Mouse (Mus musculus): ENCODE measurements at regions not wholly inside any gene's neighbourhood (a gene's known extent, or its start where the extent isn't known, plus 50 kb on each side); places are given as distances from the start of the nearest gene placed in this dataset.
A peak's percentile ranks its signal among the peaks of the same experiment; 100 is the strongest.

DNA sequence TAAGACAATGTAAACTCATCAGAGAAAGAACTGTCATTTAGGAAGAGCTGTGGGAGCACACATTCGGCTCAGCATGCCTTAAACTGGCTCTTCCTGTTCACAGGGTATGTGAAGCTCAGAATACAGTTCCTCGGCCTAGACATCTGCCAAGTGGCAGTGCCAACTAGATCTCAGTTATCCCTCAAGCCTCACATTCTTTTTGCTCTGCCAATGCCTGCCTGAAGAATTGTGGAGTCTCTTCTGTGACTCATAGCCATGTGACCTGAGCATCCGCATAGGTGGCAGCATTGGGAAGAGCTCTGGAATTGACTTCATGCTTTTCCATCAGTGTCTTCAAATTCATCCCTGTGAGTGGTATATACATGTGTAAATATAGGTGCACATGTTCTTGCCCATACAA, 59.7 kb downstream of the Prlhr start:
- no peaks in the 10 kb centered on the region for H3K9me3 ChIP-seq (ENCODE audit: control insufficient read depth, low read length)
- DNase-seq (ENCODE audit: low spot score), result no peak
- 86% methylated on average over 3 of the region's 3 CpGs for WGBS

GRCm38 (mm10) chr19:60399425-60399824, 68.7 kb downstream of the Prlhr start:
- no peak overlapping the region for H3K4me2 ChIP-seq (ENCODE audit: low read depth, low read length, severe bottlenecking)
- DNase-seq (ENCODE audit: low spot score) (no peak), ATAC-seq (replicated peaks; ENCODE audit: low FRiP score) (no peak)
- H3K4me1 ChIP-seq (replicated peaks; ENCODE audit: control insufficient read depth, insufficient read depth, low read length), result no peaks in the 10 kb centered on the region
- no peak overlapping the region for H3K4me3 ChIP-seq (ENCODE audit: low read depth, low read length)
- no peak overlapping the region for H3K27ac ChIP-seq (ENCODE audit: low read depth, low read length)
- no peak overlapping the region for H3K9ac ChIP-seq (ENCODE audit: low read length)
- H3K27me3 ChIP-seq (ENCODE audit: control insufficient read depth, insufficient read depth, low read length), result no peaks in the 10 kb centered on the region
- H3K36me3 ChIP-seq (ENCODE audit: control insufficient read depth, insufficient read depth, low read length), result no peaks in the 10 kb centered on the region
- WGBS, result 82% methylated on average over 3 of the region's 3 CpGs
- no peaks in the 10 kb centered on the region for H3K9me3 ChIP-seq (ENCODE audit: control insufficient read depth, low read length)

More for the DNA sequence above, 59.7 kb downstream of the Prlhr start:
- no peak for ATAC-seq (replicated peaks; ENCODE audit: low FRiP score)
- Histone ChIP-seq H3K4me3 (ENCODE audit: low read depth, low read length) (no peak overlapping the region), H3K27me3 (ENCODE audit: control insufficient read depth, insufficient read depth, low read length) (no peaks in the 10 kb centered on the region), H3K4me1 (replicated peaks; ENCODE audit: control insufficient read depth, insufficient read depth, low read length) (no peaks in the 10 kb centered on the region), H3K27ac (ENCODE audit: low read depth, low read length) (no peak overlapping the region), H3K36me3 (ENCODE audit: control insufficient read depth, insufficient read depth, low read length) (no peaks in the 10 kb centered on the region), H3K9ac (ENCODE audit: low read length) (no peak overlapping the region), H3K4me2 (ENCODE audit: low read depth, low read length, severe bottlenecking) (no peak overlapping the region)

- ATAC-seq (replicated peaks; ENCODE audit: low FRiP score), result no peak
- Histone ChIP-seq H3K27me3 (ENCODE audit: control insufficient read depth, insufficient read depth, low read length) (no peaks in the 10 kb centered on the region), H3K4me1 (replicated peaks; ENCODE audit: control insufficient read depth, insufficient read depth, low read length) (no peaks in the 10 kb centered on the region), H3K9me3 (ENCODE audit: control insufficient read depth, low read length) (no peaks in the 10 kb centered on the region), H3K36me3 (ENCODE audit: control insufficient read depth, insufficient read depth, low read length) (no peaks in the 10 kb centered on the region), H3K4me3 (ENCODE audit: low read depth, low read length) (no peak overlapping the region), H3K4me2 (ENCODE audit: low read depth, low read length, severe bottlenecking) (no peak overlapping the region), H3K27ac (ENCODE audit: low read depth, low read length) (no peak overlapping the region), H3K9ac (ENCODE audit: low read length) (no peak overlapping the region)
- DNase-seq (ENCODE audit: low spot score), result no peak
- WGBS, result 60% methylated on average over 1 of the region's 1 CpGs
These were observed 70.4 kb downstream of the Prlhr start for GRCm38 (mm10) chr19:60397666-60398065.

DNA sequence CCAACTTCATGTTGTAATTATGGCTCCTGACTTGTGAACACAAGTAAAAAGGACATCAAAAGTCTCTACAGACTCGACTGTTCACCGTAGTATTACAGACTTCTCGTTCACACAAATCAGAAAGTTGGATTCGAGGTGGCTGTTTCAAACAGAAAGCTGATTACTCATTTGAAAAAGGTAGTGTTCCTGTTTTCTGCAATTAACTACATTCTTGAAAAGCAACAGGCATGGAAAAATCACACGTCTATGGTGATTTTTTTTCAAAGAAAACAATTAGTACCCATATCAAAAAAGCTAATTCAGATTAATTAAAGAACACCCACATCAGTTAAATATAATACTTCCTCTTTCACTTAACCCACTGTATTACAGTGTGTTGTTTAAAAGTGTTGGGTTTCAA, 71.5 kb downstream of the Prlhr start:
- ATAC-seq (replicated peaks; ENCODE audit: low FRiP score) (no peak), DNase-seq (ENCODE audit: low spot score) (no peak)
- H3K36me3 ChIP-seq (ENCODE audit: control insufficient read depth, insufficient read depth, low read length), result no peaks in the 10 kb centered on the region
- no peak overlapping the region for H3K4me2 ChIP-seq (ENCODE audit: low read depth, low read length, severe bottlenecking)
- no peaks in the 10 kb centered on the region for H3K9me3 ChIP-seq (ENCODE audit: control insufficient read depth, low read length)
- no peaks in the 10 kb centered on the region for H3K4me1 ChIP-seq (replicated peaks; ENCODE audit: control insufficient read depth, insufficient read depth, low read length)
- no peak overlapping the region for H3K9ac ChIP-seq (ENCODE audit: low read length)
- no peaks in the 10 kb centered on the region for H3K27me3 ChIP-seq (ENCODE audit: control insufficient read depth, insufficient read depth, low read length)
- no peak overlapping the region for H3K4me3 ChIP-seq (ENCODE audit: low read depth, low read length)
- 69% methylated on average over 5 of the region's 5 CpGs for WGBS
- H3K27ac ChIP-seq (ENCODE audit: low read depth, low read length), result no peak overlapping the region

GRCm38 (mm10) chr19:60386563-60387241, 81.4 kb downstream of the Prlhr start:
- H3K27me3 ChIP-seq (ENCODE audit: control insufficient read depth, insufficient read depth, low read length), result no peaks in the 10 kb centered on the region
- no peaks in the 10 kb centered on the region for H3K9me3 ChIP-seq (ENCODE audit: control insufficient read depth, low read length)
- no peaks in the 10 kb centered on the region for H3K36me3 ChIP-seq (ENCODE audit: control insufficient read depth, insufficient read depth, low read length)
- ATAC-seq (replicated peaks; ENCODE audit: low FRiP score) (no peak), DNase-seq (ENCODE audit: low spot score) (no peak)
- no peak overlapping the region for H3K4me3 ChIP-seq (ENCODE audit: low read depth, low read length)
- no peak overlapping the region for H3K9ac ChIP-seq (ENCODE audit: low read length)
- WGBS, result 73% methylated on average over 3 of the region's 3 CpGs
- no peak overlapping the region for H3K27ac ChIP-seq (ENCODE audit: low read depth, low read length)
- no peak overlapping the region for H3K4me2 ChIP-seq (ENCODE audit: low read depth, low read length, severe bottlenecking)
- H3K4me1 ChIP-seq (replicated peaks; ENCODE audit: control insufficient read depth, insufficient read depth, low read length), result no peaks in the 10 kb centered on the region

DNA sequence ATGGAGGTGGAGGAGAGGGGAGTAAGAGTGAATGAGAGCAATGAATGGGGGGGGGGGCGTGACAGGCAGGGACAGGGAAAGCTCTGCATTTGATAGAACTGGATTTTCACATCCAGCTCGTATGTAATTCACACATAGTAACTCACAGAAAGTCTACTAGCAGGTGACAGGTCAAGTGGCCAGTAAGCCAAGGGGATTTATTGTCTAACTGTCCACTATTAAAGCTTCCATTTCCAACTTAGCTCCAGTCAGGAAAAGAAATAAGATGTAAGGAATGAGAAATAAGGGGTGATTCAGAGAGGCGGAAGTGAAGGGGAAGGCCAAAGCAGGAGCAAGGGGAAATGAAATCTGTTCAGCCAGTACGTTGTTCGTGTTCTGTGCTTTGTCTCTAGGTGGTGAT, 83.4 kb downstream of the Prlhr start:
- Histone ChIP-seq H3K4me1 (replicated peaks; ENCODE audit: control insufficient read depth, insufficient read depth, low read length) (no peaks in the 10 kb centered on the region), H3K27ac (ENCODE audit: low read depth, low read length) (no peak overlapping the region), H3K36me3 (ENCODE audit: control insufficient read depth, insufficient read depth, low read length) (no peaks in the 10 kb centered on the region), H3K4me3 (ENCODE audit: low read depth, low read length) (no peak overlapping the region), H3K9me3 (ENCODE audit: control insufficient read depth, low read length) (no peaks in the 10 kb centered on the region), H3K4me2 (ENCODE audit: low read depth, low read length, severe bottlenecking) (no peak overlapping the region), H3K9ac (ENCODE audit: low read length) (no peak overlapping the region), H3K27me3 (ENCODE audit: control insufficient read depth, insufficient read depth, low read length) (no peaks in the 10 kb centered on the region)
- WGBS, result 73% methylated on average over 5 of the region's 5 CpGs
- ATAC-seq (replicated peaks; ENCODE audit: low FRiP score) (no peak), DNase-seq (ENCODE audit: low spot score) (no peak)

DNA sequence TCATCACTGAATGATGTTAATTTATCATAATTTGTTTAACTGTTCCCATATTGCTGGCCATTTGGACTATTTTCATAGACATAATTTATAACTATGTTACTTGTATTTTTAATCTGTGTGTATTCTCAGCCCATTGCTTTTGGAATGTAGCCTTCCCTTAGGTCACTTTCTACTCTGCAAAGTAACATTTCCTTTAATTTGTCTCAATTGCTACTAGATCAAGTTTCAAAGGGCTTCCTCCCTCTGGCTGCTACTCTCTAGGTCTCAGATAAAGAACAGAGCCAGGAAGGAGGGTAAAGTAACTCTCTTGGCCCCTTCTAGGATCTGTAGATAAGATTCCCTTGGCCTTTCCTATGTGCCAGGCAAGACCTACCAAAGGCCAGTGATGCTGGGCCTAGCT, 85.4 kb downstream of the Prlhr start:
- no peaks in the 10 kb centered on the region for H3K9me3 ChIP-seq (ENCODE audit: control insufficient read depth, low read length)
- H3K4me1 ChIP-seq (replicated peaks; ENCODE audit: control insufficient read depth, insufficient read depth, low read length), result no peaks in the 10 kb centered on the region
- H3K9ac ChIP-seq (ENCODE audit: low read length), result no peak overlapping the region
- no peak overlapping the region for H3K4me3 ChIP-seq (ENCODE audit: low read depth, low read length)
- no peak overlapping the region for H3K4me2 ChIP-seq (ENCODE audit: low read depth, low read length, severe bottlenecking)
- H3K36me3 ChIP-seq (ENCODE audit: control insufficient read depth, insufficient read depth, low read length), result no peaks in the 10 kb centered on the region
- DNase-seq (ENCODE audit: low spot score), result no peak
- no peaks in the 10 kb centered on the region for H3K27me3 ChIP-seq (ENCODE audit: control insufficient read depth, insufficient read depth, low read length)
- ATAC-seq (replicated peaks; ENCODE audit: low FRiP score), result no peak
- no peak overlapping the region for H3K27ac ChIP-seq (ENCODE audit: low read depth, low read length)

DNA sequence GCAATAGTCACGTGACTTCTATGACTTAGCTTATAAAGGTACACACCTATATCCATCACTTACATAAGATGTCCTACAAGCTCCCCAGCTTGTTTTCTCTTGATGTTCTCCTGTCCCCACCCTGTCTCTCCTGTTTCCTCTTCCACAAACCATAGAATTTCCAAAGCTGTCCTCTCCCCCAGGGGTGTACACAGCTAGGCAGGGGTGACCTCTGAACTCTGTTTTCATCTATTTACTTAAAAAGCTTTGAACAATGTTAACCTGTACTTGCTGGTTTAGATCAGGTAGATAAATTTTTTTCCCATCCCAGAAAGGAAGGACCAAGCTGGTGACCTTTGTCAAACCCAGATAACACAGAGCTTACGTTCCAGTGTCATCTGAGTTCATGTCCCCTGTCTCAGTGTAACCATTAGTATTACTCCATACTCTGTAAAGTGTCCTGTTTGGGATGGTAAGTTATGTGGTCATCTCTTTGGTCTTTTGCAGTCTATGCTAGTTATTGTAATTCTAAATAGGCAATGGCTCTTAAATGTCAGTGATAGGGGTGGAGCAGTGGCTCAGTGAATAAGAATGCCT, 89.0 kb downstream of the Prlhr start:
- no peak overlapping the region for H3K9ac ChIP-seq (ENCODE audit: low read length)
- H3K36me3 ChIP-seq (ENCODE audit: control insufficient read depth, insufficient read depth, low read length), result no peaks in the 10 kb centered on the region
- DNase-seq (ENCODE audit: low spot score), result no peak
- H3K4me2 ChIP-seq (ENCODE audit: low read depth, low read length, severe bottlenecking), result no peak overlapping the region
- no peak for ATAC-seq (replicated peaks; ENCODE audit: low FRiP score)
- WGBS, result 90% methylated on average over 2 of the region's 2 CpGs
- H3K27ac ChIP-seq (ENCODE audit: low read depth, low read length), result no peak overlapping the region
- no peaks in the 10 kb centered on the region for H3K27me3 ChIP-seq (ENCODE audit: control insufficient read depth, insufficient read depth, low read length)
- H3K4me3 ChIP-seq (ENCODE audit: low read depth, low read length), result no peak overlapping the region
- no peaks in the 10 kb centered on the region for H3K4me1 ChIP-seq (replicated peaks; ENCODE audit: control insufficient read depth, insufficient read depth, low read length)
- H3K9me3 ChIP-seq (ENCODE audit: control insufficient read depth, low read length), result no peaks in the 10 kb centered on the region

- no peak overlapping the region for H3K4me3 ChIP-seq (ENCODE audit: low read depth, low read length)
- WGBS, result 29% methylated on average over 4 of the region's 4 CpGs
- H3K4me2 ChIP-seq (ENCODE audit: low read depth, low read length, severe bottlenecking), result no peak overlapping the region
- no peak for ATAC-seq (replicated peaks; ENCODE audit: low FRiP score)
- no peaks in the 10 kb centered on the region for H3K9me3 ChIP-seq (ENCODE audit: control insufficient read depth, low read length)
- H3K27me3 ChIP-seq (ENCODE audit: control insufficient read depth, insufficient read depth, low read length), result no peaks in the 10 kb centered on the region
- H3K9ac ChIP-seq (ENCODE audit: low read length), result no peak overlapping the region
- no peak for DNase-seq (ENCODE audit: low spot score)
- no peaks in the 10 kb centered on the region for H3K36me3 ChIP-seq (ENCODE audit: control insufficient read depth, insufficient read depth, low read length)
- 0 out of 2 replicates have a peak overlapping the region, but pooled peaks have one; percentile 25 for H3K27ac ChIP-seq (ENCODE audit: low read depth, low read length)
- 0 out of 2 replicates have a peak, but pooled peaks cover under 1% of the 10 kb centered on the region for H3K4me1 ChIP-seq (replicated peaks; ENCODE audit: control insufficient read depth, insufficient read depth, low read length)
These were observed 104.0 kb downstream of the Prlhr start for GRCm38 (mm10) chr19:60363988-60364599.

Data from forebrain, embryonic 11.5 days (tissue).